Mouse (Mus musculus): ENCODE results near the gene Pirt. TPM values are rescaled to one million over a fixed set of nuclear protein-coding genes. Genes with fewer than 3 reads are reported as not detected.

Gene Pirt
- total RNA-seq, 2 experiments from 2014 or later: 2.6 to 4.4 TPM

GRCm38 (mm10) chr11:66945224-66945767 is 33.5 kb downstream of the Pirt start:
- DNase-seq: no peak

GRCm38 (mm10) chr11:66946521-66946920 is 34.7 kb downstream of the Pirt start:
- no peak for DNase-seq

- DNase-seq: no peak
Observed at GRCm38 (mm10) chr11:66946922-66947321, 35.1 kb downstream of the Pirt start.

- no peak for DNase-seq
Observed at GRCm38 (mm10) chr11:66956303-66956702, 44.5 kb downstream of the Pirt start, which contains the start of gene Tmem238l. Gene Tmem238l, plus strand, starts transcription at chr11:66956638.

- peak in 1 of 2 experiments; percentile 27 for DNase-seq
Observed at GRCm38 (mm10) chr11:66960797-66961196, 49.0 kb downstream of the Pirt start.

GRCm38 (mm10) chr11:66961447-66962176 is 49.8 kb downstream of the Pirt start:
- DNase-seq: peak; percentile 32 to 58

GRCm38 (mm10) chr11:66963462-66963861 is 51.7 kb downstream of the Pirt start:
- DNase-seq: peak; percentile 20 to 37

GRCm38 (mm10) chr11:66966500-66967116 is 54.8 kb downstream of the Pirt start:
- DNase-seq: no peak

GRCm38 (mm10) chr11:66968575-66968974 is 56.8 kb downstream of the Pirt start:
- DNase-seq: no peak

GRCm38 (mm10) chr11:66973507-66973906 is 61.7 kb downstream of the Pirt start:
- no peak for DNase-seq

GRCm38 (mm10) chr11:66975606-66976330 is 64.0 kb downstream of the Pirt start:
- no peak for DNase-seq

Other genes with a start within 250 kb of the Pirt start
- not detected for gene Tmem238l, start 44.7 kb downstream of the Pirt start, total RNA-seq (2021)
- 1 to 10 TPM; 2.0 to 2.7 TPM for gene Tmem220, start 113.2 kb downstream of the Pirt start, total RNA-seq (2021)
- 10 to 100 TPM; 12.0 to 12.4 TPM for gene Adprm, start 140.6 kb downstream of the Pirt start, total RNA-seq (2021)
- gene Sco1, start 140.7 kb downstream of the Pirt start, total RNA-seq (2021): 10 to 100 TPM; 21.5 to 22.6 TPM
- gene Myh3, start 166.3 kb downstream of the Pirt start, total RNA-seq (2021): under 1 TPM in 1 of 2 experiments, not detected in 1; 0.08 TPM

All from heart, adult 18-20 months (tissue).